Mouse (Mus musculus): Measurements from ENCODE around the gene Ehf. TPM values are rescaled to one million over a fixed set of nuclear protein-coding genes. Genes with fewer than 3 reads are reported as not detected.

Ehf gene
- polyA plus RNA-seq (2015; fragmentation: Nextera tagmentation; extraction: Ambion mirVana), result 0.04 and 0.12 TPM in 2 replicates

GRCm38 (mm10) chr2:103303132-103303531 is at the start of gene Ehf:
Gene Ehf (minus strand): TSS chr2:103303278.

Other genes starting within 250 kb of the Ehf start
- gene Pdhx, start 229.8 kb downstream of the Ehf start, polyA plus RNA-seq (2015; fragmentation: Nextera tagmentation; extraction: Ambion mirVana), result 20.3 and 21.7 TPM in 2 replicates
- gene Apip, start 229.6 kb downstream of the Ehf start, polyA plus RNA-seq (2015; fragmentation: Nextera tagmentation; extraction: Ambion mirVana), result 52.7 and 52.8 TPM in 2 replicates
- gene Elf5, start 108.4 kb upstream of the Ehf start, polyA plus RNA-seq (2015; fragmentation: Nextera tagmentation; extraction: Ambion mirVana), result 0.06 and 0.15 TPM in 2 replicates
- gene Cat, start 181.9 kb upstream of the Ehf start, polyA plus RNA-seq (2015; fragmentation: Nextera tagmentation; extraction: Ambion mirVana), result 75.4 and 78.6 TPM in 2 replicates

All from spleen, postnatal 0 days (tissue).